Mouse (Mus musculus): ENCODE data around the gene Ispd. TPM values are rescaled to one million over a fixed set of nuclear protein-coding genes. Genes with fewer than 3 reads are reported as not detected.

Ispd gene
- total RNA-seq, 4 experiments from 2014 or later, result 2.7 to 3.5 (median 3.3) TPM

DNA sequence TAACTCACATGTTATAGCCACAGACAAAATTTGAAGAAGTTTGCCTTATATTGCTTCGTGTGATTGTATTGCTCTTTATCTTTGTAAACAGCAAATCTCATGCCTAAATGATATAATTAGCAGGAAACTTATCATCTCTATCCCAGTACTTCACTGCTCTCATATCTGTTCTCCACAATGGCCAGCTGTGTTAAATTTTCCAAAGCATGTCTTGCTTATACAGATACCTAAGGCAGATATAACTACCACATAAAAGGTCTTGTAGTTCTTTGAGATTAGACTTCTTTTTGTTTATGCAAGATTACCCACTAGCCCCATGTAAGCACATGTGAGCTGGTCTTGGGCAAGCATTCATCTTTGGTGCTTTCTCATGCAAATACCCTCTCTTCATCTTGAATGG lies 327.6 kb downstream of the Ispd start:
- DNase-seq (ENCODE audit: low spot score in 2 of 2), result no peak

DNA sequence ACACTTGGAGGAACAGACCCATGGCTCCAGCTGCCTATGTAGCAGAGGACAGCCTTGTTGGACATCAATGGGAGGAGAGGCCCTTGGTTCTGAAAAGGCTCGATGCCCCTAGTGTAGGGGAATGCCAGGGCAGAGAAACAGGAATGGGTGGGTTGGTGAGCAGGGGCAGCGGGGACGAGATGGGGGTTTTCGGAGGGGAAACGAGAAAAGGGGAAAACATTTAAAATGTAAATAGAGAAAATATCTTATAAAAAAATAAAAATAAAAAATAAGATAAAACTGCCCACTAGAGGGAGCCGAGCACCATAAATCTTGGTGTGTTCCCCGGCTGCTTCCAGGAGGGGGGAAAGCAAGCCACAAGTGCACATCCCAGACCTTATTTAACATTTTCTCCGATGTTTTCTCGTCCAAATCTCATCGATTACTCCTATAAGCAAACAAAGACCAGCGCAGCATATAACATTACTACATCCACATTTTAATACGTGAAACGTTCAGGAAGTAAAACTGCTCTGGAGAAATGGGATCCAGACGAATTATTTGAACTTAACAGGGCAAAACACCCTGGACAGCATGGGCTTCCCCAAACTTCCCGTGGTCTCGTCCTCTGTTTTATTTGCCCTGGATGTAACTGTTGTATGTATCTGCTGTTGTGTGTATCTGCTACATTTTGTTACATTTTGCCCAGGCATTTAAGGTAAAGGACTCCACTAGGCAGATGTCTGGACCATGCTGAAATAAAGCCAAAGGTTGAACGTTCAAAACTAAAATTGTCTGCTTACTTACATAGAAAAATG lies 332.8 kb downstream of the Ispd start:
- no peak for DNase-seq (ENCODE audit: low spot score in 2 of 2)

DNA sequence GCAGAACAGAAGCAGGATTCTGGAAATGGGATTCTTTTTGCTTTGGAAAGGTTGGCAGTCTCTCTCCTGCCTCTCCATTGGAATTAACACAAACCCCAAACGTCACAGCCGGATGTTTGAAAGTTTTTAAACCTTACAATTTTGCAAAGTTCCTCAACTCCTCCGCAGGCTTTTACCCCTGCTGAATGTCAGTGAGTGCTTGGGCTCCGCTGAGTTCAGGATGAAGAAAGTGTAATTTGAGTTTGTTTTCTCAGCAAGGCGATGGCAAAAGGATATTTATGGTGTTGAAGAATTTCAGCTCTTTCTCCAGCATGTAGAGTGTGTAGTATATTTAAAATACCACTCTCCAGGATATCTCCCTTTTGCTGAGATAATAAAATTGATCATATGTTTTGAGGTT lies 336.3 kb downstream of the Ispd start:
- no peak for DNase-seq (ENCODE audit: low spot score in 2 of 2)

DNA sequence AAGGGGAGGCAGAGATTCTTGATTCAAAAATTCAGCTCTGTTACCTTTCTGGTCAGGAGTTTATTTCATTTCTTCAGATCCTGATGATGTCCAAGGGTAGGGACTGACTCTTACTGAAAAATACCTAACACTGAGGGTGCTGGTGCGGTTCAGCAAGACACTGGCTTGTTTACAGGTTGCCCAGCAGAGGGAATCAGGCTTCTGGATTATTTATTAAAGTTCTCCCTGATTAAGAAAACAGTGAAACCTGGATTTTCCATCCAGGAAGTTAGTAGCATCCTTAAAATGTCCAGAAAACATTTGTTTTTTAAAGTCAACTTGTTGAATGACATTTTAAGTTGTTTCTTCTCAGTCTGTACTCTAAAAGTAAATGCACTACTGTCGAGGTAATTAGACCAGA lies 337.2 kb downstream of the Ispd start:
- DNase-seq (ENCODE audit: low spot score in 2 of 2), result no peak

GRCm38 (mm10) chr12:36719074-36719473 lies 337.8 kb downstream of the Ispd start:
- no peak for DNase-seq (ENCODE audit: low spot score in 2 of 2)

- no peak for DNase-seq (ENCODE audit: low spot score in 2 of 2)
These were observed 339.5 kb downstream of the Ispd start for GRCm38 (mm10) chr12:36720779-36721178.

- no peak for DNase-seq (ENCODE audit: low spot score in 2 of 2)
These were observed 340.0 kb downstream of the Ispd start for GRCm38 (mm10) chr12:36721223-36721622.

- DNase-seq (ENCODE audit: low spot score in 2 of 2), result no peak
These were observed 341.5 kb downstream of the Ispd start for GRCm38 (mm10) chr12:36722754-36723153.

DNA sequence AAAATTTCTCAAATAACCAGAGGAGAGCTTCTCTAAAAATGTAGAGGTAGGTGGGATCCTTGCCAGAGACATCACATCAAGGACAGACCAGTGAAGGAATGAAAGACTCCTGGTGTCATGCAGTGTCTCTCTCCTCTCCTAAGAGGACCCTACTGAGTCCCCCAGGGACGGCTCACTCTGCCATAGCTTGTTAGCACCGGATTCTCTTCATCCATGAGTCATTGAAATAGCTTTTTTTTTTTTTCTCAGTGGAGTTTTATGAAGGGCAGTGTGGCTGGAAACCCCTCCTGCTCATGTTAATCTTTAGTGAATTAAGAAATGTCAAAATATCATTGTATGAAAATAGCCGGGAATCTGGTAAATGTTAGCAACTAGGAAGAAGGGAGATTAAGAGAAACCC lies 342.1 kb downstream of the Ispd start:
- DNase-seq (ENCODE audit: low spot score in 2 of 2), result no peak

DNA sequence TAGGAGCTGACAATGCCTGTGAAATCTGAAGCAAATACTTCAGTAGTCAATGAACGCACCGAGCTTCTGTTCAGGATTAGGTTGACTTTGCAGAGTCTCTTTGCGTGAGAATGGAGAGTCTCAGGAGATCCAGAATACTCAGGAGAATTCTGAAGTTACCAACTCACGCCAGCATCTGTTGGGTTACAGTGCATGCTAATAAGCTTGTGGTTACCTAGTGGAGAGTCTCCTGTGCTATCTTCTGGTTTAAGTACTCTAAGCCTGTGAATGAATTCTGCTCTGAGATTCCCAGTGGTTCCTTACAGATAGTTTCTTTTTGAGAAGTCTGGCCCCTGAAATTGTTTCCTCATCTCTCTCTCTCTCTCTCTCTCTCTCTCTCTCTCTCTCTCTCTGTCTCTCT lies 343.0 kb downstream of the Ispd start:
- DNase-seq (ENCODE audit: low spot score in 2 of 2), result no peak

DNA sequence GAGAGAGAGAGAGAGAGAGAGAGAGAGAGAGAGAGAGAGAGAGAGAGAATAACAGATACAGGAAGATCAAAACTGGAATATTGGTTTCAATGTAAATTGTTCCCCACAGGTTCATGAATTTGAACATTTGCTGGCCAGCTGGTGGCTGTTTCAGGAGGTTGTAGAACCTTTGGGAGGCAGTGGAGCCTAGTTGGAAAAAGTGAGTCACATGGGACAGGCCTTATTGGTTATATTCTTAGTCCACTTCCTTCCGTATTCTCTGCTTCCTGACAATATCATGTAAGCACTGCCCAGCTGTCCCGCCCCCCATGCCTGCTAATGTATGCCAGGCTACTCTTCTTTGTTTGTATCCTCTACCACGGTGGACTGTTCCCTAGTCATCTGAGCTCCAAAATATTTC lies 344.0 kb downstream of the Ispd start:
- DNase-seq (ENCODE audit: low spot score in 2 of 2), result no peak

- no peak for DNase-seq (ENCODE audit: low spot score in 2 of 2)
These were observed 344.8 kb downstream of the Ispd start for GRCm38 (mm10) chr12:36726026-36726425.

DNA sequence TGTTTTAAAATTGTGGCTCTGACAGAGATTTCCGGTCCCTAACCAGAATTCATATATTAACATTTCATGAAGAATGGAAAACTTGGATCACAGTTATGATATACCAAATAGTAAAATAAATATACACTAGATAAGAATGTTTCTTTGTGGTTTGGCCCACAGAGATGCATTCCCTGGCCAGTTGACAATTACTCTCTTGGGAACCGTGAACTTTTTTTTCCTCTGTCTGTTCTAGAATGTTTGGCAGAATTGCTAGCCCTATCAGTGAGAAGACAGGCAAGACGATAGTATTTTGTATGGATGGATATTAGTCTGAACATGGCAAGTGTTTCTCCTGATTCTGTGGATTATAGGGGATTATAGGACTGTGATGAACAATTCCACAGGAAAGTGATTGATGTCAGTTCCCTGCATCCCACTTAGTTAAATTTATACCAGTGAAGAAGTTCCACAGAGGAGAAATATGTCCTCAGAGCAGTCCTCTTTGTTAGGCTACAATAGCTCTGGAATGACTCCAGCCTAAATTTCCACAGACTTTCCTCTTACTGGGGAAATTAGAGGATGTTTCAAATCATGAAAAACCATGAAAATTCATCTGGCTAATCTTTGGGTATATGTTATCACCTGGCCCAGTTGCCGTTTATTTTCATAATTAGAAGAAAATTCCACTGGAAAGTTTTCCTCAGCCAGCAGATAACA lies 352.6 kb downstream of the Ispd start:
- no peak for DNase-seq (ENCODE audit: low spot score in 2 of 2)

Other genes with a start within 250 kb of the Ispd start
- 1 to 10 TPM; 4.0 to 6.6 (median 5.7) TPM for gene Ankmy2, start 224.3 kb upstream of the Ispd start, total RNA-seq (2022)
- 100 to 1,000 TPM in 3 of 4 experiments, 10 to 100 TPM in 1; 96.8 to 117 (median 106) TPM for gene Bzw2, start 223.4 kb upstream of the Ispd start, total RNA-seq (2022)
- gene Lrrc72, start 128.1 kb upstream of the Ispd start, total RNA-seq (2022), result not detected
- gene Sostdc1, start 67.3 kb upstream of the Ispd start, total RNA-seq (2022), result under 1 TPM in 3 of 4 experiments, not detected in 1; 0.16 to 0.22 (median 0.21) TPM
- under 1 TPM; 0.34 to 0.54 (median 0.52) TPM for gene D630036H23Rik, start 731 bp downstream of the Ispd start, total RNA-seq (2022)

Measured in gastrocnemius, adult 8-10 months (tissue).